Mouse (Mus musculus) CD4-positive, CD25-positive, alpha-beta regulatory T cell, adult 2 months (primary cell): ENCODE data around the gene Pdia5.
A peak's percentile ranks its signal among the peaks of the same experiment; 100 is the strongest.

Experiments used
- DNase-seq: peaks from one replicate; pipeline ENCODE4 v3.0.0-alpha.2; 2012; ENCODE audit warnings: low read depth, low spot score

Pdia5 gene

GRCm38 (mm10) chr16:35490231-35491070, at the start of gene Pdia5:
TSS of gene Pdia5 (minus strand) at chr16:35490873.
- peak; percentile 7 for DNase-seq

GRCm38 (mm10) chr16:35539041-35539440, 48.4 kb upstream of the Pdia5 start:
- DNase-seq = no peak

- no peak for DNase-seq
Observed at GRCm38 (mm10) chr16:35537651-35538050, 47.0 kb upstream of the Pdia5 start.

GRCm38 (mm10) chr16:35534630-35535029, 44.0 kb upstream of the Pdia5 start:
- DNase-seq = no peak

GRCm38 (mm10) chr16:35524200-35524599, 33.5 kb upstream of the Pdia5 start:
- no peak for DNase-seq

DNA sequence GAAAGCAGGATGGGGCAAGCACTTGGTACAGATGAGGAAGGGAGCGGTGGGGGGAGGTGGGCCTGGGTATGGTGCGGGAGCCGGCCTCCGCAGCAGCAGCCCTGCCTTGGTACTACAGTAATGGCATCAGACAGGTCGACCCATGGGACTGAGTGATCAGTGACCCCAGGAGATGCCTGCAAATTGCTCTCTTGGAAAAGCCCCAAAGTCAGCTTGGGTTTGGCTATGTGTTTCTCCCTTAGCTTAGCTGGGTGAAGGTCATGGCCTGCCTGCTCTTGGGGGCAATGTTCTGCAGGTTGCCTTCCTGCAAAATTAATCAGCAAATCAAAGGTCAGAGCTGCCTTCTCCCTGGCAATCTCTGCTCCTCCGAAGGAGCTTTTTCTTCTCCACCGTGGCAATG, 28.6 kb upstream of the Pdia5 start:
- DNase-seq = no peak

DNA sequence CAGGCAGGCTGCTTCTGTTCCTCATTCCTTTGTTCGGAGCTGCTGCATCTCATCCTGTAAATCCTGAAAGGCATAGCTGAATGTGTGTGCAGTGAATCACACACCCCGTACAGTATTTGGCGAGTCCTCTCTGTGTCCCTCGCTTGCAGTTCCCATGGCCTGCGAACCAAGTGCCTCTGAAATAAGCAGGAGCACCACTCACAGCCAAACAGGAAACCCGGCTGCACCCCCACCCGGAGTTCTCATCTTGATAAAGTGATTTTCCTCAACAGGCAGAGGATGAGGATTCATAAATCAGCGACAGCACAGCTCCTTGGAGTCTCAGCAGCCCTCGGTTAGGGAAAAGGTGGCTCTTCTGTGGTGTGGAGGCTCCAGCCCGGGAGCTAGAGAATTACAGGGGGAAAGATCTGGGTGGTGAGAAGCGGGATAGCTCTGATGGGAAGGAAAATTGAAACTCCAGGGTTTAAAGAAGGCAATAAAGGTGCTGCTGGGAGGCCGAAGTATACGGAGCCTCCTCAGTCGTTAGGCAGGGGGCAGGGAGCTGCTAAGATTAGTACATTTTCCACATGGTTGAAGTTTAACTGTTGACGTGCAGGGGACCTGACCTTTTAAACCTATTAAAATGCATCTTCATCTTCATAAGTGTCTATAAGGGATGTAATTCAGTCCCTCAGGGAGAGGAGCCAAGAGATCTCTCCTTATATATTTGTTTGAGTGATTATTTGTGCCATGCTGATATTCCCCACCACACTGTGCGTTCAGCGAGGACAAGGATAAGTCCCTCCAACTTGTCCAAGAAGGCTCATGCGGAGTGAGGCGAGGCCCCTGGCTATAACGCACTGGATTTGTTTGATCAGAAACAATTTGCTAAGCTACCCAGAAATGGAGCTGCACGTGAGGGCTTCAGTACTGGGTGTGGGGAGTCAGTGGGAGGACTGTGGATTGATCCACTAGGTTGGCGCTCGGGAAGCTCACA, 27.6 kb upstream of the Pdia5 start:
- DNase-seq = no peak

GRCm38 (mm10) chr16:35515977-35516612, 25.4 kb upstream of the Pdia5 start:
- DNase-seq = no peak

DNA sequence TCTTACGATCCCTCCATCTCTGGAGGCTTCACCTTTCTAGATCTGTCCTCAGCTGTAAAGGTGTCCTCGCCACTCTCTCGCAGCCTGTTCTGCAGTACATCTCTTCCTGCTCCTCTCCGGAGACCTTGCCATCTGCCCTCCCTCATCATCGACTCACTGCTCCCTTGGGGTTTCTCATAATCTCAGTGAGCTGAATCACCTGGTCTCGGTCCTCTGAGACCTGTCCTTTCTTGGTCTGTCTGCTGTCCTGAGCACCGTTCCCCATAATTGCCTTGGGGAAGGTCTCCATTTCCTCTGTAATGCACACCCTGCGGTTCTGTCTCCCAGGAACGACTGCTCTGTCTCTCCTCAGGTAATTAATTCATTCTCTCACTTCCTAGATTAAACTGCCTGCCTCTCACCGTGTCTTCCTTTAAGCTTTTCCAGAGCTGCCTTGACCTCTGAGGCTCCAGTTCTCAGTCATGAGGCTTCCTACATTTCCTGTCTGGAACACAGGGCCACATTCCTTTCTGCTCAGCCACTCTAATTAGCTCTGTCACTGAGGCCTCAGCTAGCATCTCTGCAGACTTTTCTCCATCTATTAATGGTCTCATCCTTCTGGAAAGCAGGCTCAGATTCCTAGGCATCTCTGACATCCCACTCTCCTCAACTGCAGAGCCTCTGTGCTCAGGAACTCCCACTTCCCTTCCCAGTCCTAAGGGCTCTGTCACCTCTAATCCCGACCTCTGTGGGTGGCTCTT, 18.8 kb upstream of the Pdia5 start:
- no peak for DNase-seq

GRCm38 (mm10) chr16:35508581-35508980, 17.9 kb upstream of the Pdia5 start:
- DNase-seq = no peak

- no peak for DNase-seq
Observed at GRCm38 (mm10) chr16:35505786-35506185, 15.1 kb upstream of the Pdia5 start.

DNA sequence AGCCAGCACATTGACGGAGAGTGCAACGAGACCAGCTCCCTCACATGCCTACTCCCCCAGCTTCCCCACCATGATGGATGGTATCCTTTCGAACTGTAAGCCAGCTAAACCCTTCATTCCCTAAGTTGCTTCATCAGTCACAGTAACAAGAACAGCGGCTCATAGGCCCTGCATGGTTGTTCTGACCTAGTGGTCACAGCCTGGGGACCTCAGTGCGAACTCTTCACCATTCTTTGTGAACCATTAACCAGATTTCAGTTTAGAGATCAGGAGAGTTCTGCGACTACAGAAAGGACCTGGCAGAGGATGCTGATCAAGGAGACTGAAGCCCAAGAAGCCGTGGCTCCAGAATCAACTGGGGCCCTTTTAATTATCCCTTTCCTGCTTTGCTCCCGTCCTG, 13.6 kb upstream of the Pdia5 start:
- DNase-seq = no peak

GRCm38 (mm10) chr16:35502456-35502855, 11.8 kb upstream of the Pdia5 start:
- DNase-seq = no peak

DNA sequence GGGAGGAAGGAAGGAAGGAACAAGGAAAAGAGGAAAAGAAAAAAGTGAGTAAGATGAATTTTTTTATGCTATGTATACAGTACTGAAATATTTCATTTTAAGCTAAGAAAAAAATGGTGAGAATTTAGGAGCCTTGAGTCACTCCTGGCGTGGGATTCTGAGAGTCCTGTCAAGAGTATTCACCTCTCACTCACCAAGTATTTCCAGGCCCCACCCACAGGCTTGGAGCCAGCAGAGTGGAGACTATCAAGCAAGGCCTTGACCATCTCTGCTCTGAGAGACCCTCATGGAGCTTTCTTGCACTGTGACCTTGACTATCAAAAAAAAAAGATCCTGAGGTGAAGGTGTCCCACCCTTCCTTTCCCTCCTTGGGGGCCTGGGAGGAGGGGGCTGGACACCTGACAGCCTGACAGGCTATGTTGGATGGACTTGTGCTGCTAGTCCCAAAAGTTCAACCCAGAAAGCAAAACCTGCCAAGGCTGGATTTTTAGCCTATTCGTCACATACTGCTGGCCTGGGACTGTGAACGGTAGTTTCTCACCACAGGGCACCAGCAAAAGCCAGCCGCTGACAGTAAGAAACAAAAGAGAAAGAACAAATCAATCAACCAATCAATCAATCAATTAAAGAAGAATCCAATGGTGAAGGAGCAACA, 10.6 kb upstream of the Pdia5 start:
- DNase-seq = no peak

- no peak for DNase-seq
Observed at GRCm38 (mm10) chr16:35500342-35500741, 9.7 kb upstream of the Pdia5 start.

DNA sequence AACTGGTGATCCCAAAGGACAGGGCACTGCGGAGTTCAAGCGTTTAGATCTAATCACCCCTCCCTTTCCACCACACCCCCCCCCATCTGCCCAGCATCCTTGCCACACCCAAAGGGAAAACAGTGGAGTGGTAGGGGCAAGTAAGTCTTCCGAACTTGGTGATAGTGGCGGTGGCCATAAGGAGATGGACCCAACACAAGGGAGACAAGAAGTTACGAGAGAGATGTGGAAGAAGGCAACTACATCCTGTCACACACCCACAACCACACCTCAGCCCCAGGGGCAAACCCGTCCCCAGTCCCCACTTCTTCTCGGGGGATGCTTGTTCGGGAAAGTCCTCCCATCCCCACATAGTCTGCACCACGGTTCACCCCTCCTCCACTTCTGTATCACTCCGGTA, 880 bp downstream of the Pdia5 start:
- no peak for DNase-seq

- DNase-seq = no peak
Observed at GRCm38 (mm10) chr16:35489066-35489718, 1.5 kb downstream of the Pdia5 start.

DNA sequence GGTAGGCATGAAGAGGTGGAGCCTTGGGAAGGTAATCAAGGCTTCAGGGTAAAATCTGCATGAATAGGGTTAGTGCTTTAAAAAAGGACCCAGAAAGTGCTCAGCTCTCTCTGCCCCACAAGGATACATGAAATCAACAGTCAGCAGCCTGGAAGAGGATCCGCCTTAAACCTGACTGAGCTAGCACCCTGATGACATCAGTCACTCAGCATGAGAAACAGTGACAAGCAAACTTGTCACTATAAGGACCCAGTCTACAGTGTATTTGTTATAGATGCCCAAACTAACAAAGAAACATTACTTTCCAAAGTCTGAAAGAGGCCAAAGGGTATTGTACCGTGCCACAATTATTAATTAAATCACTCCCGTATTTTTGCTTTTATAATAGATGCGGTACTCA, 2.9 kb downstream of the Pdia5 start:
- no peak for DNase-seq

- DNase-seq = no peak
Observed at GRCm38 (mm10) chr16:35487056-35487455, 3.6 kb downstream of the Pdia5 start.

- no peak for DNase-seq
Observed at GRCm38 (mm10) chr16:35485711-35486110, 5.0 kb downstream of the Pdia5 start.
